Mouse (Mus musculus) embryonic fibroblast, embryonic 13.5 days (primary cell): Measurements from ENCODE around the gene Zbtb17. TPM values are rescaled to one million over a fixed set of nuclear protein-coding genes. Genes with fewer than 3 reads are reported as not detected.

Experiments
- H3K27ac ChIP-seq: 2 replicates; pipeline ENCODE4 v1.5.1; 2012; ENCODE audit warnings: low read length, control low read depth, inconsistent platforms; ENCODE audit not compliant: insufficient read depth
- H3K4me1 ChIP-seq: 2 replicates; pipeline ENCODE4 v1.6.1; 2011; ENCODE audit warnings: low read length; ENCODE audit not compliant: control insufficient read depth, insufficient read depth
- H3K4me3 ChIP-seq: 2 replicates; pipeline ENCODE4 v1.5.1; 2011; ENCODE audit warnings: mild to moderate bottlenecking, control low read depth, low read length; ENCODE audit not compliant: insufficient read depth
- CTCF ChIP-seq: IDR thresholded peaks from 2 replicates; pipeline ENCODE4 v1.5.1; 2011; ENCODE audit warnings: mild to moderate bottlenecking, control low read depth, low read length, moderate library complexity, borderline replicate concordance; ENCODE audit not compliant: insufficient read depth
- POLR2A ChIP-seq: IDR thresholded peaks from 2 replicates; pipeline ENCODE4 v1.6.1; 2011; ENCODE audit warnings: low read depth, mild to moderate bottlenecking, control low read depth, low read length, moderate library complexity
- polyA plus RNA-seq: library from polyadenylated mRNA; stranded (reverse); fragments of >200 nt; gene quantifications from 2 replicates; pipeline ENCODE4 v1.2.4, GENCODE M21; 2011; ENCODE audit warnings: low read depth; ENCODE audit not compliant: missing spikeins, insufficient read length

Zbtb17 gene
- polyA plus RNA-seq, 1 experiment, result 14.4 TPM

DNA sequence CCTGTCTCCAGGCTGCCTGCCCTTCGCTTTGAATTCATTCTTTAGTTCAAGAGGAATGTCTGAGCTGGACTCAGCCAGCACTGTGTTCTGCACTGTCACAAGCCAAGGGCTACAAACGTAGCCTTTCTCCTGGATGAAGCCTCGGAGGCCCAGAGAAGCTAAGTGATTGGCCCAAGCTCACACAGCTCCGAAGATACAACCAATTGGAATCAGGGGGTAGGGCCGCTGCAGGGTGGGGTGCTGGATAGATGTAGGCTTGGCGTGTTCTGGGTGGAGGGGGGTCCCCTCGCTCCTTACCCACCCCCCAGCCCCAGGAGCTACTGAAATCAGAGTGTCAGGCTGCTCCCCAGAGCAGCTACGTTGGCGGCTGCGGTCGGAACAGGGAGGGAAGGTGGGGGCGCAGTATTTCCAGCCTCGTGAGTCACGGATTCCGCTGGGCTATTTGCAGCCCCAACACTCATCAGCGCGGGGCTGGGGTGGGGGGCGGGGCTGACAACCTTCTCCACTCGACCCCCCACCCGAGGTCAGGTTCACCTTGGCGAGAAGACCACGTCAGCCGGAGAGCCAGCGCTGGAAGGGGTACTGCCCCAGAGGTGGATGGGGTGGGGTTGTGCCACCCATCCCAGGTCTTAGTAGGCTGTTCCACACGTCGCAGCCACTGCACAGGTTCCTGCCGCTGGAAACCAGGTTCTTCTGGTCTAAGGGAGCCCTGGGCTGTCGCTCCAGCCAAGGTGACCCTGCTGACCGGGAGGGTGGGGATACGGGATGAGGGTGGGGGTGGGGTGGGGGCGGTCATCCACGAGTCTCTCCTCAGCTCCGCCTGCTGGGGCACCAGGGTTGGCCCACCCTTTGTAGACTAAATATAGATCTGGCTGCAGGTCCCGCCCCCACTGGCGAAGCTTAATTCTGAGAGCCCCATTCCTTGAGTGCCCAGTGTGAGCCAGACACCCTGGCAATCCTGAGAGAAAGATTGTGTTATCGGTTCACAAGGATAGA lies 18.7 kb upstream of the Zbtb17 start:
- H3K27ac ChIP-seq, result peak overlapping the region; percentile 98

DNA sequence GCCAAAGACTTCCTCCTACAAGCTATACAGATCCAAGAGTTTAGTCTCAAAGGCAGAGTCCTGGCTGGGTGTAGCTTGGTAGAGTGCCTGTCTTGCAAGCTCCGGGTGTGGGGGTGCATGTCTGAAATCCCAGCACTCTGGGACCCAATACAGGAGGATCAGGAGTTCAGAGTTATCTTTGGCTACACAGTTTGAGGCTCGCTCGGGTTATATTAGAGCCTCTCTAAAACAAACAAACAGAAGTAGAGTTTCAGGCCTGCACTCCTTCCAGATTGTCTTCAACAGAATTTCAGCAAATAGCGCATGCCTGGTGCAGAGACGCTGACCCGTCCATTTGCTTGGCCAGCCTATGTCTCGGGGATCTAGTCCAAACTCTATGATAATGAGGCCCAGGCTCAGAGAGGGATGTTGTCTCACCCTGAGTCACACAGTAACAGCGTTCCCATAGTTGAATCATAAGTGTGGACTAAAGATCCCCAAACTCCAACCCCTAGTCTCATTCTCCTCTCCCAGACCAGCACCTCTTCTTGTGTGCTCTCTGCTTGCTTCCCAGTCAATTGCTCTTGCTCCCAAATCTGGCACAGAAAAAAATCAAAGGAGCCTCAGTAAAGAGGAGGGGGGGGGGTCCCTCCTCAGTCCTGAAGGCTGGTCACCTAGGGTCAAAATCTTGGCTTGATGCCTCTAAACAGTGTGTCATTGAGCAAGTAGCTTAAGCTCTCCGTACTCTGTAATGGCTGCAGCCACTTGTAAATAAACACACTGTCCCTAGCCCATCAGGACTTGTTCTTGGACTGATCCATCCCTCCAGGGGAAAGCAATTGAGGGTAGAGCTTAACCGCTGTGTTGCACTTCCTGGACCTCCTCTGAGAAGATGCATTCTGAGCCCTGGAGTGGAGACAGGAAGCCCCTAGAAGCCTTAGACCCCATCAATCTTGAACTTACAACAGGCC lies 17.4 kb upstream of the Zbtb17 start:
- H3K27ac ChIP-seq, result peak overlapping the region; percentile 98
- TF ChIP-seq POLR2A, result no peak
- peaks cover 18% of the 10 kb centered on the region for H3K4me1 ChIP-seq
- no peak overlapping the region for H3K4me3 ChIP-seq

More for the DNA sequence above, 18.7 kb upstream of the Zbtb17 start:
- H3K4me3 ChIP-seq, result peak overlapping the region; percentile 21
- TF ChIP-seq POLR2A, result peak; percentile 94
- TF ChIP-seq CTCF, result no peak
- peaks cover 20% of the 10 kb centered on the region for H3K4me1 ChIP-seq

DNA sequence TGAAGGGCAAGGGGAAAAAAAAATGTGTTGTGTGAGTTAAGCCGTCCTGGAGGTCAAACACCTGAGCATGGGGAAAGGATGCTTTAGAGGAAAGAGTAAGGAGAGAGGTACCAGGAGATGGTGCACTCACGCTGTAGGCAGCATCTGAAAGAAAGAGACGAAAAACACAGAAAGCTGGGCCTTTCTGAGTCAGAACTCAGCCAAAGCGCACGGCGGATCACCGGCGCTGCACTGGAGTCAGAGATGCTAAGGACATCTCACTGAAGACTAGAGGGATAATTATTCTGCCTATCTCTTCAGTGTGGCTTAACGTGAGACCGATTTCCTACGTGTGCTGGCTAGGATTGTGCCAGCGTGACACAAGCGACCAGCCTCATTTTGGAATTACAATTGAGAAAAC lies 16.5 kb upstream of the Zbtb17 start:
- no peak overlapping the region for H3K27ac ChIP-seq
- TF ChIP-seq POLR2A, result no peak
- TF ChIP-seq CTCF, result no peak
- H3K4me3 ChIP-seq, result no peak overlapping the region
- H3K4me1 ChIP-seq, result peaks cover 18% of the 10 kb centered on the region

DNA sequence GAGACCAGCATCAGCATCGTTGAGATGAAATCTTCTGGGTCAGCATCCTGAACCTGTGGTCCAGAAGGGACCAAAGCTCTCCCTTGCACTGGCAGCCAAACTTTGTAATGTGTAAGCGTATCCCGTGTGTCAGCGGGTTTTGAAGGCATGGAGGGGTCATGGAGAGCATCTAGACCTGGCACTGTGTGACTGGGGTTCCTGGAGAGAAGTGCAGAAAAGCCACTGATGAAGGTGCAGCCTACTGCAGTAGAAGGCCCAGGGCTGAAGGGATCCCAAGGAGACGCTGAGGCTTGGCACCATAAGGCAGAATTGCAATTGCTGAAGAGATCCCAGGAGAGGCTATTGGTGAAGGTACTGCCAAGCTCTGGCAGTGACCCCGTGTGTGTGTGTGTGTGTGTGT lies 15.1 kb upstream of the Zbtb17 start:
- Histone ChIP-seq H3K27ac (no peak overlapping the region), H3K4me1 (peaks cover 14% of the 10 kb centered on the region), H3K4me3 (no peak overlapping the region)
- TF ChIP-seq POLR2A, result no peak
- no peak for TF ChIP-seq CTCF

GRCm38 (mm10) chr4:141429847-141430246 lies 14.6 kb upstream of the Zbtb17 start:
- no peak overlapping the region for H3K4me3 ChIP-seq
- peaks cover 11% of the 10 kb centered on the region for H3K4me1 ChIP-seq
- no peak overlapping the region for H3K27ac ChIP-seq
- TF ChIP-seq POLR2A (no peak), CTCF (peak; percentile 73; the same call in 1 of the 2 replicates)

- Histone ChIP-seq H3K4me3 (no peak overlapping the region), H3K4me1 (peaks cover 9% of the 10 kb centered on the region; the same call in 1 of the 2 replicates), H3K27ac (no peak overlapping the region)
- TF ChIP-seq POLR2A (no peak), CTCF (peak; percentile 80)
These were observed 13.5 kb upstream of the Zbtb17 start for GRCm38 (mm10) chr4:141430997-141431396.

DNA sequence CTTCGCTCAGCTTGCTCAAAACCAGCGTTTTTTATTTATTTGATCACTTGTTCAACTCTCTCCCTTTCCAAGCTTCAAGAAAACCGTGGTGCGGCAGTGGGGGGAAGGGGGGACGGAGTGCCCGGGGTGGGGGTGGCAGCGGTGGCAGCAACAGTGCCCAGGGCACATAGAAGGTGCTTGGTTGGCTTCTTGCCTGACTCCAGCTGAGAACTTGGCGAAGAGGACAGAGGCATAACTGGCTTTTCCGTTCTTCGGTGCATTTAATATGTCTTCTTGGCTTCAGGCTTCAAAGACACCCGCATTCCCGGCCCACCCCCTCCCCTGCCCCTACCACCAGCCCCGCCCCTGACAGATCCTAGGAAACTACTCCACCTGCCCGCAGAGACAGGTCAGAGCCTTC lies 11.8 kb upstream of the Zbtb17 start:
- Histone ChIP-seq H3K4me1 (0 out of 2 replicates have a peak, but pooled peaks cover under 1% of the 10 kb centered on the region), H3K4me3 (no peak overlapping the region), H3K27ac (no peak overlapping the region)
- TF ChIP-seq CTCF (no peak), POLR2A (no peak)

DNA sequence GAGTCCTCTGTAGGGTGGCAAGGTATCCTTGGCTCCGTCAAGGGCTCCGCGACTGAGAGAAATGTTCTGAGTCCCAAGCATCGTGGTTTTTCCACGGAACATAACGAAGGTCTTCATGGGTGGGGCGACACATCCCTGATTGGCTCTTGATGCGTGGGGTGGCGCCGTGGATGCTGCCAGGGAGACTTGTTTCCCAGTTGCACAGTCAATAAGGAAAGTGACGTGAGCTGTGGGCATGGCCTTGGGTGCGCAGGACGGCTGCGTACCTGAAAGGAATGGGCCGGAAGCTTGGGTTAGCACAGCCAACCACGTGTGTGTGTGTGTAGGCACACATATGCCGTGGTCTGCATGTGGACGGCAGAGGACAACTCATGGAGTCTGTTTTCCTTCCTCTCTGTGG lies 11.3 kb upstream of the Zbtb17 start:
- H3K27ac ChIP-seq, result no peak overlapping the region
- no peak overlapping the region for H3K4me3 ChIP-seq
- H3K4me1 ChIP-seq, result no peaks in the 10 kb centered on the region
- TF ChIP-seq POLR2A (no peak), CTCF (no peak)

DNA sequence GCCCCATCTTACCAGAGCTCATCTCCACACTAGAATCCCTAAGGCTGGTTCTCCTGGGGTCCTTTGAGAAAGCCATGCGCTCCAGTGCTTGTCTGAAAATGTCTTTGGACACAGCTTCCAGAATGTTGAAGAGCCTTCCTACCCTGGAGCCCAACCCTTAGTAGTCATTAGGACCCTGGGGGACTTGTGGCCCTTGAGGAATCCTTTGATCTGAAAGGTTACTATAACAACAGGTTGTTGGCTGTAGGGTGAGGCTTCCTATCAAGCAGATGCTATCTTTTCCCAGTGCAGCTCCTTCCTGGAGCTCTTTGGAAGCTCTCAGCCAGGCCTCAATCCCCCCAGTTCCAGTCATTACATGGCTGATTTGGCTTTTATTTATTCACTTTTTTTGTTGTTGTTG lies 8.5 kb upstream of the Zbtb17 start, which contains the start of gene Srarp:
Gene Srarp (minus strand): TSS at position 132 of the 400 bp plus-strand sequence.
- TF ChIP-seq POLR2A (no peak), CTCF (no peak)
- Histone ChIP-seq H3K27ac (no peak within 1 kb of the TSS), H3K4me3 (no peak within 1 kb of the TSS), H3K4me1 (no peaks in the 10 kb centered on the region)
